Mouse (Mus musculus) layer of hippocampus, adult 9-11 months (tissue): ENCODE results near the gene Igf2bp3.
"Not testable (repeated sequence)": the region's sequence is repeated elsewhere in the genome, so short reads cannot be mapped to it uniquely, and the experiment has no call there.

Source experiments
- DNase-seq: peaks from one replicate; pipeline ENCODE4 v3.0.0; 2022

The Igf2bp3 gene

DNA sequence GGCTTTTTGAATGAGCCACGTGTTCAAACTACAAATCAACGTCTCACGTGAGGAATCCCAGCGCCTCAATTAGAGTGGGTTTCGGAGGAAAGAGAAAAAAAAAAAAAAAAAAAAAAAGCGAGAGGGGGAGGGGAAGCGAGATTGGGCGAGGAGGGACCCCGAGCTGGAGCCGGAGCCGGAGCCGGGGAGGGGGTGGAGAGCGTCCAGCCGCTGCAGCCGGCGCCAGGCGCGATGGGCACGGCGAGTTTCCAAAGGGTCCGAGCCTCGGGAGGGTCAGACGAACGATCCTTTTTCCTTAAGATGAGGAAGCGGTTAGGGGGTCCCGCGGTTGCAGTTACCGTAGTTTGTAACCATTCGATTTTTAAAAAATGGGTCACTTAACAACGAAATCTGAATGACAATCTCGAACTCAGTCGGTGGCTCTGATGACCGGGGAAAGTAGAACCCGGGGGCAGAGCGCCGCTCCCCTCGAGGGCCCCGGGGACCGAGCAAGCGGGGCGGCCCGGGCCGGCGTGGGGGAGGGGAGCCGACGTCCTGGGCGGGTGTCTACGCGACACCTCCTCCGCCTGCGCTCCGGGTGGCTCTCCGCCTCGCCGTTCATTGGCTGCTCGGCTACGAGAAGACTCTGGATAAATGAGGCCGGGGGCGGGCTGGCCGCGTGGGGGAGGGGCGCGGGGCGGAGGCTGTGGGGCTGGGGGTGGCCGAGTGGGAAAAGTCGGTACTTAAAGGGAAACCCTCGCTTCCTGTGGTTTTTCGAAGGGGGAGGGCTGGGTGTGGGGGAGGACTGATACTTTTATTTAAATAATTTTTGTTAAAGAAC lies at the start of gene Igf2bp3:
TSS of gene Igf2bp3 (minus strand) at position 30 of the 820 bp plus-strand sequence.
- no peak for DNase-seq

GRCm38 (mm10) chr6:49264446-49264845 lies 49.7 kb upstream of the Igf2bp3 start:
- not testable (repeated sequence) for DNase-seq

DNA sequence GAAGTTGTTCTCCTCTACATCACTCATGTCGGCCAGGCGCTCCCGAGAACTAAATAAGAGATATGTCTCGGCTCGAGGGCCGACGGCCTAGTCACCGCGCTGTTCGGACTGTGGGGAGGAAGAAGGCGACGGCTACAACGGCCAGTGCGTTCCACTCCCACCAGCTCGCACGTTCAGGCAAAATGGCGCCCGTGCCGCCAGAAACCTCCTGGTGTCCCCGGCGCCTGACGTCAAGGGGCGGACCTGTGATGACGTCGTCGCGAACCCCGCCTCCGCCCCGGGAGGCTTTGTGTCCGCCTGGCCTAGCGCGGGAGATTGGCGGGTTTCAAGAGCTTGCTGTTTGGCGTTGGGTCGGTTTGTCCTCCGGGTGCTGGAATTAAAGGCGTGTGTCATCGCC lies 49.1 kb upstream of the Igf2bp3 start, which contains the start of gene Tra2a:
TSS of gene Tra2a (minus strand) at position 187 of the 397 bp plus-strand sequence.
- DNase-seq = peak; percentile 95

- DNase-seq = peak; percentile 30
Observed at GRCm38 (mm10) chr6:49263081-49263846, 48.5 kb upstream of the Igf2bp3 start.

DNA sequence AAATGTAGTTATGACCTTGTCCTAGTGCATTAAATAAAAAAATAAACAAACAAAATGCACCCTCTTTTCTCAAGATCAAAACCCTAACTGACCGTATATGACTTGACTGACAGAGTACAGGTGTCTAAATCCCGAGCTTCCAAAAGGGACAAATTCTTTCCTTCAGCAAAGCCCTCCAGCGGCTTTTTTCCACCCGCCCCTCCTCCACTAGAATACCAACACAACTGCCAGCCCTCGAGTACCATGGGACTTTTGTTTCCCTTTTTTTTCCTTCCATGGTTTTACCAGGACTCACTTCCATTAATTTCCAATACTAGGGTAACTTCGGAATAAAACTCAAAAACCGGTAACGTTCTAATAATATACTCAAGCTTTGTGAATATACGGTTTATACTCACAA lies 47.7 kb upstream of the Igf2bp3 start:
- DNase-seq = no peak

- no peak for DNase-seq
Observed at GRCm38 (mm10) chr6:49259711-49260110, 45.0 kb upstream of the Igf2bp3 start.

DNA sequence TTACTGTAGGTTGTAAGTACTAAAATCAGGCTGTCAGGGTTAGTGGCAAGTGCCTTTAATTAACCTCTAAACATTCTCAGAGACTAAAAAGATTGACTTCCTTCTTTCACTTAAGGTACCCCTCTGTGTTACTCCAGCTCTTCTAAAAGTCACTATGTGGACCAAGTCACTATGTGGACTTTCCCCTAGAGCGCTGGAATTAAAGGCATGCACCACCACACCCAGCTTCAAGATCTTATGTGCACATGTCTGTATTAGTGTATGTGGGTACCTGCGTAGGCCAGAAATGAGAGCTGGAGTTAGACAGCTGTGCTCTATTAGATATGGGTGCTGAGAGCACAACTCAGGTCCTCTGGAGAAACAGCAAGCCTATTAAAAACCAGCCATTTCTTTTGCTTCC lies 43.1 kb upstream of the Igf2bp3 start:
- no peak for DNase-seq

- no peak for DNase-seq
Observed at GRCm38 (mm10) chr6:49252207-49252606, 37.5 kb upstream of the Igf2bp3 start.

DNA sequence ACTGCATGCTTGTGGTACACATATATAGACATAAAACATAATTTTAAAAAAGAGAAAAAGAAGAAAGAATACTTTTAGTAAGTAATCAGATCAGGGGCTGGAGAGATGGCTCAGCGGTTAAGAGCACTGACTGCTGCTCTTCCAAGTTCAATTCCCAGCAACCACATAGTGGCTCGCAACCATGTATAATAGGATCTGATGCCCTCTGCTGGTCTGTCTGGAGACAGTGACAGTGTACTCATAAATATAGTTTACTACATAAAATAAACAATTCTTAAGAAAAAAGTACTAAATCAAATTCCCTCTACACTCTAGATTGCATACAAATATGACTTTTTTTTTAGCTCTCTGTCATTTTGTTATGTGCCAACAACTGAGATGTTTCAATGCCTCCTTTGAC lies 36.4 kb upstream of the Igf2bp3 start:
- no peak for DNase-seq

- no peak for DNase-seq
Observed at GRCm38 (mm10) chr6:49247246-49247645, 32.5 kb upstream of the Igf2bp3 start.

DNA sequence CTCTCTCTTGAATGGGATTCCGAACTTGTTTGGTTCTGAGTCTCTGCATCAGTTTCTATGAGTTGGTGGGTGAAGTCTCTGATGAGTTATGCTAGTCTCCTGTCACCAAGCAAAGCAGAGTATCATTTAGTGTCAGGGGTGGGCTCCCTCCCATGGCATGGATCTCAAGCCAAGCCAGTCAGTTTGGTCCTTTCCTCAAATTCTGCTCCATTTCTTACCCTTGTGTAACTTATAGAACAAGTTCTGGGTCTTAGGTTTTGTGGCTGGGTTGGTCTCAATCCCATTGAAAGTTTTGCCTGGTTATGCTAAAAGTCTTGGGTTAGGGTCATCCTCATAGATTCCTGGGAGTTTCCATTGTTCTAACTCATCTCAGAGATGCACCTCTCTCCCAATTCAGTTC lies 27.6 kb upstream of the Igf2bp3 start:
- DNase-seq = no peak

- DNase-seq = no peak
Observed at GRCm38 (mm10) chr6:49241562-49241961, 26.8 kb upstream of the Igf2bp3 start.

DNA sequence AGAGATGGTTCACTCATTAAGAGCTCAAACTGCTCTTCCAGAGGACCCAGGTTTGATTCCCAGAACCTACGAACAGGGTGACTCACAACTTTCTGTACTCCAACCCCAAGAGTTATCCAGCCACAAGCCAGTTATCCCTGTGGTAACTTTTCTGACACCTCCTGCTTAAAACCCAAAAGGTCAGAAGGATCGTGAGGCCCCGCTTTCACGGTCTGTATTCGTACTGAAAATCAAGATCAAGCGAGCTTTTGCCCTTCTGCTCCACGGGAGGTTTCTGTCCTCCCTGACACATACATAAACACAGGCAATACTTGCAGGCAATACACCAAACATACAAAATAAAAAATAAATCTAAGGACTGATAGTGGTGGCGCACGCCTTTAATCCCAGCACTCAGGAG lies 21.6 kb upstream of the Igf2bp3 start:
- peak; percentile 98 for DNase-seq

DNA sequence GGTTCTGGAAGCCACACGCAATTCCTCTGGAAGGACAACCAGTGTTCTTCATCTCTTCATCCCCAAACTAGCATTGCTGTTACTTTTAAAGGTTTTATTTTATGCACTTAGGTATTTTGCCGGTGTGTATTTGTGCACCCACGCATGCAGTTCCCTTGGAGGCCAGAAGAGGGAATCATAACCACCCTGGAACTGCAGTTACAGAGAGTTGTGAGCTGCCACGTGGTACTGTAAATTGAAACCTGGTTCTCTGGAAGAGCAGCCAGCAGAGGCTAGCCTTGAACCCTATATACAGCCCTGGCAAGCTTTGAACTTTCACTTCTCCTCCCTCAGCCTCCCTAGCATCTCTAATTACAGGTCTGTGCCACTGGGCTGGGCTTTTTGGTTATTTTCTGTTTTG lies 18.6 kb upstream of the Igf2bp3 start:
- no peak for DNase-seq

DNA sequence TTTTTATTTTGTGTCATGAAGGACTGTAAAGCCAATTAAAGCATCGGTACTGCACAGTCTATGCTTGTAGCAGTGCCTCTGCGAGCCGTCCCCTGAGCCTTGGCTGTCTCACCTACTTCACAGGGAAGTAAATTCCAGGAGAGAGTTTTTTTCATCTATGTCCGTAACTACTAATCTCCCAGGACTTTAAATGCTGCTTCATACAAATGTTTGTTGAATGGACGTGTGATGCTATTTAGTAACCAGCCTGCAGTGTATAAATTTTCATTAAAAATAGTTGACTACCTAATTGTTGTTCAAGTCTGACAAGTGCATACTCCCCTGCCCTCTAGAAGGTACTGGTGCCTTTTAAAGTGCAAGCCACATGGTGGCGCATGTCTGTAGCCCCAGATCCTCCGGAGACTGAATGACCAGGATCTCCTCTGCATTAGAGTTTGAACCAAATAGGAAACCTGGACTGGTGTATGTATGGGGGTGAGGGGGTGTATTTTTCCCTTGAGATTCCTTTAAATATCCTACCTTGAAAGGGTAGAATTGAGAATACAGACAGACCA lies 13.4 kb upstream of the Igf2bp3 start:
- DNase-seq = no peak

DNA sequence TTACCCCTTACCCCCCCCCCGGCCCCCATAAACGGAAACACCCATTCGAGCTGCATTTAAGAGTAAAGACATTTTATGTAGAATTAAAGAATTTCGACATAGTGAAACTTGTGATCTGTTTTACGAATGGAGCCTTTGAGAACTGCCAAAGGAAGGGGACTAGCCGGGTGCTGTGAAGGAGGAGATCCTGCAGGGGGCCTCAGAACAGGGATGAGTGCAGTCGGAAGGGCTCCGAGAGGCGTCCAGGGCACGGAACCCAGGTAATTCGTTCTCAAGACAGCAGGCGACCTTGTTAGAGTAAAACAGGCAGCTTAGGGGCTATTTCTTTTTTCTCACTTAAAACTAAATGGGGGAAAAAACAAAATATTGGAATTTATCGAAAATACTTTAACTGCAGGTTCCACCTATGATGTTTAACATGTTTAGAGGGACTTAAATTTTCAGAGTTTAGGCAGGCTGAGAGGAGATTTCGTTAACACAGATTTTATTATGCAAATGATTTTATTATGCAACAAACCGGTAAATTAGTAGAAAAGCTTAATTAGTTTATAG lies 12.5 kb upstream of the Igf2bp3 start:
- DNase-seq = no peak

DNA sequence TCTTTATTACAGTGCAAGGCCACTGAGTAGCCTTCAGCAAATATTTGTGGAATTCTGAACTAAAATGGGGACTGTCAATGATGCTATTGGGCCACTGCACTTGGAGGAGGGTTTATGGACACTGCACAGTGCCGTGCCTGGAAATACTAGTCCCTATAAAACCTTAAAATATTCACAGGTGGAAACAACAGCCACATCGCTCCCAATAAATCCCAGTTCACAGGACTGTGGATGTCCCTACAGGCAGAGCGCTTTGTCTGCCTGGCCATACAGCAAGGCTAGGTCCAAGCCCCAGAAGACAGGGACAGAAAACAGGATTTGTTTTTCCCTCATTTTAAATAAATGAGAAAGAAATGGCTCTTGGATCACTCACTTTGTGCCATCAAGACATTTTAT lies 11.0 kb upstream of the Igf2bp3 start:
- DNase-seq = no peak

GRCm38 (mm10) chr6:49224923-49225727 lies 10.4 kb upstream of the Igf2bp3 start:
- no peak for DNase-seq

DNA sequence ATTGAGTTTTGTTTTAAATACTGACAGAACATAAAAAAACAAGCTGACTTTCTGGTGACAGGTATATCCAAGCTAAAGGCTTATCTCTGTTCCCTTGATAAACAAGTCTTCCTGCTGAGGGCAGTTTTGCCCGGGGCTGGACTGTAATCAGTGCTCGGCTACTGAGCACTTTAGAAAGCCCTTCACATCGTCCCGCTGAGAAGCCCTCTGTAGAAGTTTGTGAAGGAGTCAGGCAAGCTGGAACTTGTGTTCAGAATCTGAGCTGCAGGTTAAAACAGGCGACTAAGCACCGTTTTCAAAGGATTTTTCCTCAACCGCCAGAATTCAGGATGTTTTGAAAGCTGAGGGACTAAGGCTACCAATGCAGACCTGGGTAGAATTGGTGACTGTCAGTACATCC lies 7.1 kb upstream of the Igf2bp3 start:
- DNase-seq = no peak

GRCm38 (mm10) chr6:49219920-49220604 lies 5.3 kb upstream of the Igf2bp3 start:
- no peak for DNase-seq

- no peak for DNase-seq
Observed at GRCm38 (mm10) chr6:49219001-49219560, 4.3 kb upstream of the Igf2bp3 start.
